Mouse (Mus musculus) heart, postnatal 10 days (tissue): ENCODE measurements at regions not wholly inside any gene's neighbourhood (a gene's known extent, or its start where the extent isn't known, plus 50 kb on each side); places are given as distances from the start of the nearest gene placed in this dataset.

Source experiments
- DNase-seq, 2 experiments: peaks; one replicate each; pipeline ENCODE4 v3.0.0; 2021
- intact Hi-C: fragments of 180-260 bp; cut with DNase I; formaldehyde crosslinking; loops from one replicate; pipeline ENCODE4 v1.15.1; 2025

DNA sequence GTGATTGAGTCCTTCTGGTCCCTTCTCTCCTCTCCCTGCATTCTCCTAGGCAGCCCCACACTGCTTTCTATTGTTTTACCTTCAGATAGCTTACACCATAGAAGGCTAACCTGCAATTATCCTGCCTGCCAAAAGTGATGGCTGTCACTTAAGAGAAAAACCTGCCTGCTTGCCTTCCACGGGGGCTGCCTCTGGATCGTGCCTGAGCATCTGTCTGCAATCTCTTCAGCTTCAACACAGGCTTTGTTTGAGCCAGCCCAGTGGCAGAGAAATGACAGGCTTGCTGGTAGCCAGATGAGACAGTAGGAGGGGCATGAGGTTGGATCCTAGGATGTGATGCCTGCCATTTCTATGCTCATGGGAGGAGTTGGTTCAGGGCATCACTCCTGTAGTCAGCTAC lies 345.2 kb upstream of the Tshz3 start:
- DNase-seq: no peak
- intact Hi-C loops: loop anchor here (10.0 kb wide), 1 partner anchor 222 kb away; no protein-coding TSS in a partner anchor

DNA sequence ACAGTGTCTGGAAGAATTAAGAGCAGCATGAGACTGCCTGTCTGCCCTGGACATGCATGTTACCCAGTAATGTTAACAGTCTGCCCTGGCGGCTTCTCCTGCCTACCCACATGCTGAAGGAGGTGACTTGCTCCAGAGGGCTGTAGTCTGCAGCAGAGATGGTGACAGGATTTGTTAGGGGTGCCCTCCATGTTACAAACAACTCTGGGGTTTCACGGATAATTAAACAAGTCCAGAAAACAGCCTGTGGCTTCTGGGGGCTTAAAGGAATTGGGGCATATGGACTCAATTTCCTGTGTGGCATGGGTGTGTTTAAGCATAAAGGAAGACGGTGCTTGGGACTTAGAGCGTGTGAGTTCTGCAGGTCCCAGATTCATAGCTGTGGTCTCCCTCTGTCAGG lies 347.3 kb upstream of the Tshz3 start:
- no peak for DNase-seq

DNA sequence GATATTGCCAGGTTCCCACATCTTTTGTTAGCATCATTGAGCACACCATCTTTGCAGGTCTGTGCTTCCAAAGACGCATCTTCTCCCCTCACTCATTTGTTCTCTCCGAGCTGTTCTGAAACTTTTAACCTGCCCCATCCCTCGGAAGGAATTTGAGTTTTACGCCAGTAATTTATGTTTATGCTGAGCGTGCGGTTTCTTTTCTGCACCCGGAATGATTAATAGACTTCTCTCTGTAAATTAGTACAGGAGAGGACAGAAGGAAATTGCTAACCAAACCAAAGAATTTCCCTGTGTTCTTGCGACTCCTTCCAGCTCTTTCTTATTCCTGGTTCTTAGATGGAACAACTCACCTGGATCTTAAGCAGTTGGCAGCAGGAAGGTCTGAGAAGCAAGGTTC lies 349.7 kb upstream of the Tshz3 start:
- intact Hi-C loops: no loop called here
- no peak for DNase-seq

More for the DNA sequence above, 347.3 kb upstream of the Tshz3 start:
- intact Hi-C loops: loop anchor here (10.0 kb wide), 1 partner anchor 224 kb away; no protein-coding TSS in a partner anchor

DNA sequence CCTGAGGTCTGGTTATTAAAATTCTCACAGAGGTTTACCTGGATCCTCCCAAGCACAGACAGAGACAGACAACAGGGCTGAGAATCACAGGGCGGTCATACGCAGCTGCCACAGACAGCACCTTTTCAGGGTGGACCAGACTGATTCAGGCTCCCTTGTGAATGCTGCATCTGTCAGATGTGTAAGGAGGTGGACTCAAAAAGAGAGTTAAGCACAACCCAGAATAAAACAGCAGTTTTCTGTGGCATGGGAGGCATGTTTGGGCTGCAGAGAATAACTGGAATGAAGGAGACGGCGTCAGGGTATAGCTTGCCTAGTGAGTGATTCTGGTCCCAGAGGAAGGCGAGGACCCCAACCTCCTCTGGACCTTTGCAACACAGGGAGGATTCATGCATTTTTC lies 363.1 kb upstream of the Tshz3 start:
- no peak for DNase-seq
- intact Hi-C loops: no loop called here

DNA sequence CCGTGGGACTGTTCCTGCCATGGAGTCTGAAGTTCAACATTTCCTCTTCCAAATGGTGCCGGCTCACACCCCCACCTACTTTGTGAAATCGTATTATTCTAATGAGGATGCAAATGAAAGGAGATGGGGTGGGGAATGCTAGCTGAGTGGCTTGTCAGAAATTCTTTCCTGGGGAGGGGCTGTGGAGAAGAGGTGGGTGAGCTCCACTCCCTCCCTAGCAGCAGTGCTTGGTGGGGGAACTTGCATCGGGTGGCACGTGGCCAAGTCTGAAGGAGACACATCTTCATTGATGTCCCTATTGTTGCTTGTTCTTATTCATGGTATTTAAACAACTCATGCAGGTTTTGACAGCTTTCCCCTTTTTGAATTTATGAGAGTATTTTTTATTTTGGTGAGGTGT lies 363.8 kb upstream of the Tshz3 start:
- DNase-seq: no peak
- intact Hi-C loops: no loop called here

DNA sequence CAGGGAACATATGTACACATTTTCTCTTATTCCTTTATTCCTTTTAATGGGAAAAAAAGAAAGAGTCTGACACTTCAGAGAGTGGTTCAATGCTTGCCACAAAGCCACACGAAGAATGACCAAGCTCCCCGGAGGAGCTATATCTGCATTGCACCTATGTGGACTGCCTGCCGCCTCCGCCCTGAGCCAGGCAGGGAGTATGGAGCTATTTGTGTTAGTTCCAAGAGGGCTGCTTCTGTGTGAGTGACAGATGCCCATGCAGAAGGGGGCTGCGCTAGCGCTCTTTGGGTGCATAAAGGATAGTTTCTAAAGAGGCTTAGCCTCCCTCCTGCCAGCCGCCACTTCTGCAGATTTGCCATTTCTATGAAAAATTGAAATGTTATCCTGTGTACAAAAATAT lies 365.3 kb upstream of the Tshz3 start:
- DNase-seq: no peak
- intact Hi-C loops: no loop called here

DNA sequence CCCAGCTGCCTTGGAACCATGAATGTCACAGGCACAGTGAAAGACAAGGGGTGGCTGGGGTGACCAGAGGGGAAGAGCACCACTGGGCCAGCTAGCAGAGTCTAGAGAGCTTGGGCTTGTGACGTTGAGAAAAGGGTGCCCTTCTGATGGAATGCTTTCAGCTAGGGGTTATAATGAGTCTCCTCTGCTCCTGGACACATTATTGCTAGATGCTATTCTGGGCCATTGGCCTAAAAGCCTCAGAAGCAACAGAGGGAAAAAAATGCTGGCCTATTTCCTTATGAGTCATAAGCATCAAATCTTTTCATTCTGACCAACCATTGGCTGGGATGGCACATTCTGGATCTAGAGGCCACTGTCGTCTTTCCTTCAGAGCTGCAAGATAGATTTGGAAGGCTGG lies 369.8 kb upstream of the Tshz3 start:
- intact Hi-C loops: no loop called here
- no peak for DNase-seq

DNA sequence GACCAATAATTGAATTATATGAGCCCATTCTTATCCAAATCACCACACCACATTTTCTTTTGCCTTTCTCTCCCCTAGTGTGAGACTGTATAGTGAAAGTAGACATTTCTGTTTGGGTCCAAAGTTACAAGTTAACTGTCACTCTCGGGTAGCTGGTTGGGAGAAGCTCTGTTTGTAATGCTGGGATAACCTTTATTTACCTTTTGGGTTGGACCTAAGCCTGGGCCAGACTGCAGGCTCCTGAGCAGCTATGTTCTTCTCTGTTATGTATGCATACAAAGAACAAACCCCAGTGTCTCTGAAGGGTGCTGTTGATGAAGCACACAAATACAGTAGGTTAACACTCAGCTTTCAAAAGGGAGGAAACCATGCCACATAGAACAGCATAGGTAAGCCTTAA lies 373.9 kb upstream of the Tshz3 start:
- DNase-seq: no peak
- intact Hi-C loops: no loop called here

DNA sequence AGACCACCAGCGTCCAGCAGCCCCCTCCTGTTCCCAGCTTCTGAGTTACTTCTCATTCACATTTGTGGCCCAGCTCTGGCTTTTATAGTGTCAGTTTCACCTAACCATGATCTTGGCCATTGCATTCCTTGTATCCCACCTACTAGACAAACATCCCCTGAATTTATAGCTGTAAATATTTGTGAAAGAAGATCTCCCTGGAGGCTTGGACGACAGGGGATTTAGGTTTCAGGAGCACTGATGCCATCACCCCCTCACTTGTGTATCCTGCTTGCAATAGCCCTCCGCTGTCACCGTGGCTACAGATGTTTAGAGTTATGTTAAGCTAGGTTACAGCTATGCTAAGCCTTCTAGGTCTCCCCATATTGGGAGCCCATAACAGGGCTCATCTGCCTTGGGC lies 375.7 kb upstream of the Tshz3 start:
- no peak for DNase-seq
- intact Hi-C loops: no loop called here

DNA sequence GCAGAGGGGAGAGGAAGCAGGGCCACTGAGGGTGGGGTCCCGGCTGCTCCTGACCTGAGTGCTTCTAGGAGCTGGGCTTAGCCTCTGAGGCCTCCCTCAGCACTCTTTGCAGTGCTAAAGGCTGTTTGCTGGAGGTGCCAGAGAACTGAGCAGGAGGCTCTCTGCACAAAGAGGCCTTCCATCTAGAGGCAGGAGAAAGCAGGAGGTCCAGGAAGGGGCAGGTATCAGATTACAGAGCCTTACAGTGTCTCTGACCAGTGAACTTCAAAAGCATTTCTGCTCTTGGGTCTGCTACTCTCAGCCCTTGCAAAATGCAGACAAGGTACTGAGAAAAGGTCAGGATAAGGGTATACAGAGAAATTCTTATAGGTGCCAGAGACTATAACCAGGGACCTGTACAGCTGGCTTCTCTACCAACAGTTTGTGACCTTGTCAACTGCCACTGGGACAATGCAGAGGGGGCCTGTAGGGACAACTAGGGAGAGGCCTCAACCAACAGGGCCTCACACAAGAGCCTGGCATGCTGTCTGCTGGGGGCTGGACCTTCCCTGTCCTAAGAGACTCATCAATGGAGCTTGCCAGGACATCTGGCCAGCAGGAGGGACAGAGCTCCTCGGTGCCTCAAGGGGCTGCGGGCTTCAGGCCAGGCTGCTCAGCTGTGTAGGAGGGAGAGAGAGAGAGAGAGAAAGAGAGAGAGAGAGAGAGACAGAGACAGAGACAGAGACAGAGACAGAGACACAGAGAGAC lies 380.3 kb upstream of the Tshz3 start:
- intact Hi-C loops: no loop called here
- peak; percentile 68 to 76 for DNase-seq

DNA sequence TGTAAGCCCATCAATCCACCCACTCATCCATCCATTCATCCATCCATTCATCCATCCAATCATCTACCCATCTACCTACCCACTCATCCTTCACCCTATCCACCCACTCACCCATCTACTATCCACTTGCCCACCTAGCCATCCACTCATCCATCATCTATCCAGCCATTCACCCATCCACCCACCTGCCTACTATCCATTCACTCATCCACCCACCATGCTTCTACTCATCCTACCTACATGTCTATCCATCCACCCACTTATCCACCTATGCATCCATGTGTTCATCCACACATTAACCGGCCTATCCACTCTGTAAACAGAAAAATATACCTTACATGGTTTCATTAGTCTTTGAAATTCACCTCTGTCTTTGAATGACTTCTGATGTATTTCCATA lies 384.2 kb upstream of the Tshz3 start:
- no peak for DNase-seq
- intact Hi-C loops: no loop called here

DNA sequence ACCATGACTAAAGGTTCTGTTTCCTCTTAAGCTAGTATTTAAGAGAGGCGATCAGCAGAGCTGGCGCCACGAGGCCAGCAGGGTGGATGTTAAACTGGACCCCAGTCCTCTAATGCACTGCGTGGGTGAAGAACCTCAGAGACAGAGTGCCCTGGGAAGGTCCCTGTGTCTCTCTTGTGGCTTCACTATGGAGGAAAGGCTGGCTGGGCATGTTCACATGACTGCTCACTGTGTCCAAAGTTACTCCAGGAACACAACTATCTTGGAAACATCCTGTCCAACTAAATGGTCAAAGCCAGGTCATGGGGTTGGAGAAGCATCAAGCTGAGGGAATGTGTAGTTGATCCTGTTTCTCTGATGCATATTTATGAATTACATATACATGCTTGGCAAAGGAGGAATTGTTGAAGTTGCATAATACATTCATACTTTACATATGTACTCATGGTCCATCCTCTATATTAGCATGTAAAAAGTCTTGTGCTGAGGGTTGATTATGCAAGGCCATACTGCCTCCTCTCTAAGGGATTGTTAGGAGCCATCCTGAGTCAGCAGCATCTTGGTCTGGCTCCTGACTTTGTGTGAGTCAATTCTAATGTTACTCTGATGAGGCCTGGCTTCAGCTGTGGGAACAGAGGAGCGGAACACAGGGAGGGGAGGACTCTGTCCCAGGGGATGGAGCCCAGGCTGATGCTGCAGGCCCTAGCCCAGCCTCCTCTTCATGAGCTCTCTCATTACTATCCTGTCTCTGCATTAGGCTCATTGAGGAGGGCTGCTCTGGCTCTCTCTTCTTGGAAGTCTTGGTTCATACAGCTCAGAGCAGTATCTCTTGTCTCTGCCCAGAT lies 387.9 kb upstream of the Tshz3 start:
- intact Hi-C loops: no loop called here
- peak; percentile 56 to 61 for DNase-seq

DNA sequence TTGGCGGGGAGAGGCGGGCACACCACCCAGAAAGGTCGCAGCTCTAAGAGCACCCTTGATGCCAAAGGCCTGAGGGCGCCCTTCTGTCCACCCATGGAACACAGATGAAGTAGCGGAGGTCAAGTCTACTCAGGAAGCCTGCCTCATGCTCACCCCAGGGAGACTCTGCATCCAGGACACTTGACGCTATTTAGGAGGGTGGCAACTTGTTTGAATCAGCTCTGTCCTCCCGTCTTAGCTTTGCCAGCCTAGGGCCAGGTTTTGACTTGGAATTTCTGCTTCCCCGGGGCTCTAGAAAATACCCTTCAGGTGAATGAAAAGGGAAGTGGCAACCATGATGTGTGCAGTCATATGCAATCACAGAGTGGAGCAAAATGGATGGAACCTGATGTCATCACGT lies 389.2 kb upstream of the Tshz3 start:
- intact Hi-C loops: no loop called here
- DNase-seq: no peak

DNA sequence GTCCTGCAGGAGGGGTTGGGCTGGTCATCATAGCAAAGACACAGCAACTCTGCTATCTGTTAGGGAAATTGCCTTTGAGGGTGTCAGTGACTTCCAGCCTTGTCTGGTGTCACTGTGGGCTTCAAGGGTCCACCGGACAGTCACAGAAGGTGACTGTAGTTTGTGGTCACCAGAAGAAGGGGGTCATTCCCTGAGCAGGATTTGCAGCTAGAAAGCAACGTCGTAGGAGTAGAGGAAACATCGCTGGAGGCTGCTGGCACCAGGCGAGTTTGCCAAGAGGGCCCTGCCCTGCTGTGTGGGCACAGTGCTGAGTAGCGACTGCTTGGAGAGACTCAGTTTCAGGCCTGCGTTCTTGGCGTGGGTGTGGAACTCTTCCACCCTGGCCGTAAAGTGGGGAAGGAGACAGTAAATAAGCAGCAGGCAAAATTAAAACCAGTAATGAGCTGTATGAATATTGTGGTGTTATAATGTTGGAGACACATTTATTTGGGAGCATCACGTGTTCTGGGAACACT lies 389.8 kb upstream of the Tshz3 start:
- no peak for DNase-seq

DNA sequence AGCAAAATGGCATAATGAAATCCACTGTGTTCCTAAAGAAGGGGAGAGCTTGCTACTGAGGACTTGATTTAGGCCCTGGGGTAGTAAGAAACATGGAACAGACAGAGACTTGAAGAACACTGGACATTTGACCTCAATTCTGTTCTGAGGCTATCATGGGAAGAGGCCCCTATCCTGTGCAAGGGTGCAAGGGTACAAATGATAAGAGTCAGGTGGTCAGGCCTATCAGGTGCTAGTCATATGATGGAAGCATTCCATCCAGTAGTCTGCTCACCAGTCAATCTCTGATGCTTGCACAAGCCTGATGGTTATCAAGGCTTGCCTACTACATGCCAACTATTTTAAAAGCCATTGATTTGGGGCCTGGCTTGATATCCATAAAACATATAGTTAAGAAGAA lies 420.6 kb upstream of the Tshz3 start:
- intact Hi-C loops: no loop called here
- DNase-seq: no peak

More for the DNA sequence above, 389.8 kb upstream of the Tshz3 start:
- intact Hi-C loops: no loop called here

DNA sequence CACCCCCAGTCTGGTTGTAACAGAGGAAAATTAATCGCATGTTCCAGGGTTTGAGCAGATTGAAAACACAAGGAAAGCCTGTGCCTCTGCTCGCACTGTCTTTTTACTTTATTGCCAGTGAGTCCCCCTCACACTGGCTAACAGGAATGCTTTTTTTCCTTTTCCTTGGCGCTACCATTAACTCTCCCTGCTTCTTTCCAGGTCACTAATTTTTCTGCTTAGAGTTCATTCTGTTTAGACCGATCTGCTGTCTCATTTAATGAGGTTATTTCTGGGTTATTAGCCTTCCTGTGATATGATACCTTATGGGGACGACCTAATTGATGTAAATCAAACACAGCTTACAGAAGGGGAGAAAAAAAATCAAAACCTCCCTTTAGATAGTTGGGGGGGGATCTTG lies 429.0 kb upstream of the Tshz3 start:
- DNase-seq: no peak
- intact Hi-C loops: no loop called here

DNA sequence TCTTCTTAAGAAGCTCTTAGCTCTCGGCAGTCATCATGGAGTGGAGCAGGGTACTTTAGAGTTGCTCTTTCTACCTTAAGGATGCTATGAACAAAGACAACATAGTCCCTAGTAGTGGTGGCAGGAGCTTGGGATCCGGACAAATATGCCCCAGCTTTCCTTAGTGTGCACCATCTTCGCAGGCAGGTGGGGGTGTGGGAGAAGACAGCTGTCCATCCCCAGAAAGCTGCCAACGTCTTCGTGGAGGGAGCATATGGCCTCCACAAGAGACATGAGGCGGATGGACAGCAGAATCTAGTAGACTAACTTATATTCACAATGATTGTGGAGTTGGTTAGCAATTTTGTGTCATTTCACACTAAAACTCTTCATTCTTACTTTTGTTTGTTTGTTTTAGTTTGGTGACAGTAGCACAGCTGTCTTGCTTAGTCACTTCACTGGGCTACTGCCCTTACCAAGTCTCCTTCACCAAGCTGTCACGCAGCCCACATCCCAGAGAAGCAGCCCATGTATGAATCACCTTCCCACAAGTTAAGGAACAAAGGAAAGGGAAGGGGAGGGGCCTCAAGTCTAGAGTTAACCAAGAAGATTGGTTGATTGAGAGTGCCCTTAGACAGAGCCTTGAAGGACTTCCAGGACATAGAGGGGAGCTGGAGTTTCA lies 432.6 kb upstream of the Tshz3 start:
- DNase-seq: no peak
- intact Hi-C loops: no loop called here

DNA sequence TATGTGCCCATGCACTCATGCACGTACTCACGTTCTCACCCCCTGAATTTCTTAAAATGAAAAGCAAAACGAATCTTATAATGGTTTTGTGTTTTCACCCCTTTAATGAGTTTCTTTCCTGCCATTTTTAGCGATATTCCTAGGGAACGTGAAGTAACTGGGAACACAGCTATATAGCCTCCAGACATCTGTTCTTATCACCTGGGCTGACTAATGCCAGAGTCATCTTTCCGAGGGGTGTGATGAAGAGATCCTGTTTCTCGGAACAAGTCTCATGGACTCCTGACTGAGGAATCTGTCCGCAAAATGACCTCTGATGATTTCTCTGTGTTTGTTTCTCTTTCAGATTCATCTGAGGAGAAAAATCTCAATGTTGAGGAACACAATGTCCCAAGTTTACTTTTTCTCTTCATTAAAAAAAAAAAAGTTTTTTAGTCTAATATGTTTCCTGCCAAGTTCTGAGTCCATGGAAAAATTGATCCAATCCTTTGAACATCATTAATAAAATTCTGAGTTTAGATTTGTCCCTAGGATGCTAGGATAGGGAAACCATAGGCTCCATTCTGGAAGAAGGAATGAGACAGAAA lies 435.7 kb upstream of the Tshz3 start:
- DNase-seq: no peak
- intact Hi-C loops: no loop called here

DNA sequence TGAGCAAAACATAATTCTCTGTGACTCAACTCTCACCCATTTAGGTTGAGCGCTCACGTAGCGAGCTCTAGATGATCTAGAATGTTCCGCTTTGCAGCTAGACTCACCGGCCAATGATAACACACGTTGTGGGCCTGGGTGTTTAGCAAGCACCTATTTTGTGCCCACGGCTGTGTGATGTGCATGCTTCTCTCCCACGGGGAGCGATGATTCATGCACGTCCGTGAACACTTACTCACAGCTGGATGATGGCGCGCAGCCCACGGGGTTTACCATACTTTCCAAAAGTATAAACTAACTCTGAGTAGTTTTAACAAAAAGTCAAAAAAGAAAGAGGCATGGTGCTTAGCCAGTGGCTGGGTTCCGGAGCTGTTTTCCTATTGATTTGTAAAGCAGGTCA lies 440.8 kb upstream of the Tshz3 start:
- peak in 1 of 2 experiments; percentile 2 for DNase-seq
- intact Hi-C loops: no loop called here

DNA sequence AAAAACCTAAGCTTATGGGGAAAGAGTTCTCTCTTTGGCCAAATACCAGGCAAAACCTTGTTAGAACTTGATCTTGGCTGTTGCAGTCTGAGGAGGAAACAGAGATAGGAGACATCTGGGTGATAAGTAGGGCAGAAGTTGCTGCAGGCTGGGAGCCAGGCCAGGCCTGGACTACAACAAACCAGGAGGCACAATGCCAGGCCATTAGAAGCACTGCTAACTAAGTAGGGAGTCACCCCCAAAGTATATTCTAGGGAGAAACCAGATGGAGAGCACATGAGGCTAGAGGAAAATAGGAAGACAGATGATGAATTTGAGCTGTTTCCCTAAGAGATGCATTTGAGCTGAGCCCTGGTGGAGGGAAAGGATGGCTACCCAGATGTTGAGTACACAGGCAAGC lies 444.6 kb upstream of the Zfp507 start:
- intact Hi-C loops: no loop called here
- DNase-seq: peak; percentile 13 to 22

DNA sequence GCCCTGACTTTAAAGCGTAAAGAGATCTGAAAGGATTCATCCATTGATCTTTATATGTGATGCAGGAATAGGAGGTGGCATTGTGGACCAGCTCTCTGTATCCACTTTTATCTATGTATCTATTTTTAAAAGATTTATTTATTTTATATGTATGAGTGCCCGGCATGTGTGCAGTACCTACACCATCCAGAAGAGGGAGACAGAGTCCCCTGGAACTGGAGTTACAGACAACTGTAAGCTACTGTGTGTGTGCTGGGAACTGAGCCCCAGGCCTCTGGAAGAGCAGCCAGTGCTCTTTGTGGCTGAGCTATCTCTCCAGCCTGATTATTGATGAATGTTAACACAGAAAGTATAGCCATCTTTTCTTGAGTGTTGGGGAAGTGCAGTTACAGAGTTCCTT lies 433.9 kb upstream of the Zfp507 start:
- DNase-seq: no peak
- intact Hi-C loops: no loop called here
